Mouse (Mus musculus): ENCODE data around the gene 4933425L06Rik. TPM values are rescaled to one million over a fixed set of nuclear protein-coding genes. Genes with fewer than 3 reads are reported as not detected.

Gene 4933425L06Rik
- total RNA-seq, 2 experiments from 2014 or later: not detected

DNA sequence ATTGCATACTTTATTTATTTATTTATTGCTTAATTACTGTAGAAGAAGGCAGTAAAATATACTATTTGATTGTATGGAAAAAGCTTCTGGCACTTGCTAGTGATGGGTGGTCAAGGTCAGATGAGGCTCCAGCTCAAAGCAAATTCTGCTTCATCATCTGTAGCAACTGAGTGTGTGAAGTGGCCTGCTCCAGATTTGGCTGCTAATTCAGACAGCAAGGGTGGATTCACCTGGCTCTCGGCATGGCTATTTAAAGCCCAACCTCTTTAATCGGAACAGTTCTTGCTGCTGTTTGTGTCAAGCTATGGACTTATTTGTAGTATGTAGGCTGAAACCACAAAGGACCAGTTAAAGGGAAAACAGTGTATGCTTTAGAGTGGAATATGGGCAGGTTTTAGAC, 50.9 kb downstream of the 4933425L06Rik start:
- DNase-seq (ENCODE audit: low spot score in 2 of 2): no peak

DNA sequence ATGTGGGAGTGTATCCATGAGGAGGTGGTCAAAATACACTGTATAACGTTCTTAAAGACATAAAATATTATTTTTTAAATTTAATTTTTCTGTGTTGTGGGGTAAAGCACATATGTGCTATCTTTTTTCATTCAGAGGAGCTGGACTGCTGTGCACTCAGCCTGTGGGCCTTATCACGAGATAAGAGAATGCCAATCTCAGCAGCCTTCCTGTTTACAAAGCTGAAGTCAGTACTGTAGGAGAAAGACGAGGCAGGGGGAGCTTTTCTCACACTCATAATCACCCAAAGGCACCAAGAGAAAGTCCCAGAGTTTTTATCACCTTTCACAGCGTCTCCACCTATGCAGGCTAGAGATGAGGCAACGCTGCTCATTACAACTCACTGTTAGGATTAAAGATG, 52.5 kb downstream of the 4933425L06Rik start:
- no peak for DNase-seq (ENCODE audit: low spot score in 2 of 2)

DNA sequence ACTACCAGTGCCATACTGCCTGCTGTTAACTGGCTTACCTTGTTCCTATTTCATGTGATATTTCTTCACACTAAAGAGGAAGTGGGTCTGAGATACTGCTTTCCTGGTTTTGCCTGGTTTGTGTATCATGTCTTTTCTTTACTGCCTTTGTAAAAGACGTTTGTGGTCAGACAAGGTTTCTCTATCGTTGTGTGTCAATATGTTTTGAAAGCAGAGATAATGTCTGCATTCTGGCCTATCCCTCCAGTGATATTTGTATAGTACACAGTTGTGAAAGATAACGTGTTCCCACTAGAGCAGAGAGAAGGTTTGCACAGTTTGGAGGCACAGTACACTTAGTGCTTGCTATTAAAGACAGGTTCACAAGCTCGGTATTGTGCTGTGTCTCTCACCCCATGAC, 58.0 kb downstream of the 4933425L06Rik start:
- DNase-seq (ENCODE audit: low spot score in 2 of 2): no peak

DNA sequence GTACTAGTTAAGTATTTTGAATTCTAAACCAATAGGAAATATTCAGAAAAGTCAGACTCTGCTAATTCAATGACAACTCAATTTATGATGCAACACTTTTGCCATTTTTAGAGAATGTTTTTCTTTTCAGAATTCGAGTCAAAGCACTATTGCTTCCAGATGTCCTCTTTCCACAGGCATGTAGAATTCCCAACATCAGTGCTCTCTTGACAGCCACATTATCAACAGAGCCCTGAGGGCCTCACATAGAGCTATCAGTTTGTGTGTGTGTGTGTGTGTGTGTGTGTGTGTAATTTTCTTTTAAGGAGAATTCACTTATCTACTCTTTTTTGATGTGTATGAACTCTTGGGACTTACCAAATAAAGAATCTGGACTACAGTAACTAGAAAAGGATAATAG, 64.9 kb downstream of the 4933425L06Rik start:
- no peak for DNase-seq (ENCODE audit: low spot score in 2 of 2)

DNA sequence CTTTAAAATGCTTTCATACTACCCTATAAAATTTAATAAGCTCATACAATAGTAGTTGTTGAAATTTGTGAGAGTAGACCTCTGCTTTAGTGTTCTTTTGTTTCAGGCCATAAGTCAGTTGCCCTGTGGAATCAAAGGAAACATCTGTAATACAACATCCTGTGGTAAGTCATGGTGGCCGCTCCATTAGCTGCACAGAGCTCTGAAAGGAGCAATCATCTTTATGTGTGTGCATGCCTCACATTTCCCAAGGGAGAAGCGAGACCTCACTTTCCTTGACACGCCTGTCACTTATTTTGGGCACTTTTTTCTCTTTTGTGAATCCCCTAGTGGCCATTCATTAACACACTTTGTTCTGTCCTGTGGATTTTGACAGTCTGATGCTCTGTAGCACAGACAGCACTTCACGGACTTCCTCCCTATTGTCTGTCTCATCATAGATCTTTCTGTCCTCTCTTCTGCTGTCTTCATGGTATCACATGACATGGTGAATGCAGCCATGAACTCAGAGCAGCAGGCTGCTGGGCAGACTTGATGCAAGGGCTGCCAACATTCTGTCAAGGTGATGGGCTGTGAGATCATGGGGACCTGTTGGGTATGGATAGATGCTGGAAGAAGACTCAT, 66.0 kb downstream of the 4933425L06Rik start:
- DNase-seq (ENCODE audit: low spot score in 2 of 2): no peak

DNA sequence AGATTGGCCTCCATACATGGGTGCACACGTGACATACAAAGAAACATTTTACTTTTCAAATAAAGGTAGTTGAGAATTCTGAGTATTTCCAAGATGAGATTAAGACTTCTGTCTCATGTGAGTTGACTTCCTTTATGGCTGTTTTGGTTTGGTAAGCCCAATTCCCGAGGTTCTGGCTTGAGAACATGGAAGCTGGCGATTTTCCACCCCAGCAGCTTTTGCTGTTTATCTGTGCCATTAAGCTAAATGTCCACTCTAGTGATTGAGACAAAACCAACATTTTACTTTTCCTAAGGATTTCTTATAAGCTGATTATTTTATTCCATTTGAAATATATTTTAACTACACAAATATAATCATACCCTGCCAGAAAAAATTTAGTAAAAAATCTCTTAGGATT, 68.1 kb downstream of the 4933425L06Rik start:
- DNase-seq (ENCODE audit: low spot score in 2 of 2): no peak

DNA sequence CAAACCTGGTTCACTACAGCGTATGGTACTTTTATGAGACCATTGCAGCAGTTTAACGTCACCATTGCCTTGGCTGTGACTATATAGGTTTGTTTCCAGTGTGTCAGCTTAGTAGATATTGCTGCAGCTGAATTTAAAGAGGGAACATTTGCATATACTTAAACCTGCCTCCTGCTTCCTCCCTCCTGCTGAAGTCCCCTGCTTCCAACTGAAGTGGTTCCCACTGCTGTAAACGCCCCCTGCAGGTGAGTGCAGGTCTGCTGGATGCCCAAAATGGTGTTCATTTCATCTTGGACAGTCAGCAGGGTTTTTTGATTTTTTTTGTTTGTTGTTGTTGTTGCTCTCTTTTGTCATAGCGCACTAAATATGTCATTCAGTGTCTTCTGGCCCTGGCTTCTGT, 72.0 kb downstream of the 4933425L06Rik start:
- no peak for DNase-seq (ENCODE audit: low spot score in 2 of 2)

DNA sequence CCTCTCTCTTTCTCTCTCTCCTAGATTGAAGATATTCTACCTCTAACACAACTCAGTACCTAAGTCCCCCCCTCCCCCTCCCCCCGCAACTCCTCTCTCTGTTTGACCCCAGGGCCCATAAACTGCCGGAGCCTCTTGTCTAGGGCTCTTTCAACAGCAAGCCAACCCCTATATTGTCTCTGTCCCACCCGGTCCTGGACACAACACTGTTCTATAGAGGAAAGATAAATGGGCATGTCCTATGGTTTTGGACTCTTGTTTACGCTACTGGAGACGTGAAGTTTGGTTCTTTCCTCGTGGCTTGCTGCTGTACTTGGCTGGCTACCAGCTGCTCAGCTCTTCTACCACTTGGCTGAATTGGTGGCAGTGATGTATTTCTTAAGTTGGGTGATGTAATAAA, 83.5 kb downstream of the 4933425L06Rik start:
- DNase-seq (ENCODE audit: low spot score in 2 of 2): no peak

Other genes with a start within 250 kb of the 4933425L06Rik start
- not detected for gene Shisal2b, start 218.2 kb upstream of the 4933425L06Rik start, total RNA-seq (2021)
- gene Rgs7bp, start 27.2 kb upstream of the 4933425L06Rik start, total RNA-seq (2021): 1 to 10 TPM; 2.5 to 2.9 TPM
- gene Rnf180, start 212.7 kb downstream of the 4933425L06Rik start, total RNA-seq (2021): 1 to 10 TPM; 1.5 to 2.1 TPM